Mouse (Mus musculus): Measurements from ENCODE around the gene Rbfox1. TPM values are rescaled to one million over a fixed set of nuclear protein-coding genes. Genes with fewer than 3 reads are reported as not detected.
A peak's percentile ranks its signal among the peaks of the same experiment; 100 is the strongest.

The Rbfox1 gene
- total and polyA plus RNA-seq, 3 experiments = 31.6 to 58.1 (median 52.9) TPM

- DNase-seq = peak; percentile 49 to 54
- no peaks in the 10 kb centered on the region for H3K79me2 ChIP-seq (replicated peaks; ENCODE audit: control insufficient read depth, insufficient read depth, low read length)
- H3K9ac ChIP-seq (ENCODE audit: low read depth, low read length) = no peak overlapping the region
- TF ChIP-seq EP300 (IDR thresholded peaks at IDR 0.05; ENCODE audit: insufficient read depth, low read depth, low read length) (0 out of 2 replicates have a peak, but pooled peaks have one; percentile 17), CTCF (IDR thresholded peaks at IDR 0.05) (peak; percentile 81), POLR2A (IDR thresholded peaks at IDR 0.05; ENCODE audit: insufficient read depth, low read depth, low read length) (no peak)
- H3K27ac ChIP-seq = no peak overlapping the region
- no peak overlapping the region for H3K4me3 ChIP-seq
- 30% methylated on average over 15 of the region's 15 CpGs for WGBS
- no peaks in the 10 kb centered on the region for H3K27me3 ChIP-seq (ENCODE audit: control insufficient read depth, insufficient read depth, low read length)
- H3K4me1 ChIP-seq (ENCODE audit: control insufficient read depth, insufficient read depth, low read length) = no peaks in the 10 kb centered on the region
- no peaks in the 10 kb centered on the region for H3K36me3 ChIP-seq (ENCODE audit: control insufficient read depth, insufficient read depth, low read length)
- intact Hi-C loops (cut with DNase I) = no loop called here
Measured at GRCm38 (mm10) chr16:6839299-6839995, 954.3 kb downstream of the Rbfox1 start.

GRCm38 (mm10) chr16:6840007-6840406 lies 954.9 kb downstream of the Rbfox1 start:
- no peak for TF ChIP-seq CTCF (IDR thresholded peaks at IDR 0.05)
- no peak for TF ChIP-seq EP300 (IDR thresholded peaks at IDR 0.05; ENCODE audit: insufficient read depth, low read depth, low read length)
- TF ChIP-seq POLR2A (IDR thresholded peaks at IDR 0.05; ENCODE audit: insufficient read depth, low read depth, low read length) = no peak
- Histone ChIP-seq H3K4me3 (no peak overlapping the region), H3K4me1 (ENCODE audit: control insufficient read depth, insufficient read depth, low read length) (no peaks in the 10 kb centered on the region), H3K79me2 (replicated peaks; ENCODE audit: control insufficient read depth, insufficient read depth, low read length) (no peaks in the 10 kb centered on the region), H3K36me3 (ENCODE audit: control insufficient read depth, insufficient read depth, low read length) (no peaks in the 10 kb centered on the region), H3K27ac (no peak overlapping the region), H3K27me3 (ENCODE audit: control insufficient read depth, insufficient read depth, low read length) (no peaks in the 10 kb centered on the region), H3K9ac (ENCODE audit: low read depth, low read length) (no peak overlapping the region)
- no peak for DNase-seq
- intact Hi-C loops (cut with DNase I) = no loop called here
- WGBS = 27% methylated on average over 3 of the region's 3 CpGs

DNA sequence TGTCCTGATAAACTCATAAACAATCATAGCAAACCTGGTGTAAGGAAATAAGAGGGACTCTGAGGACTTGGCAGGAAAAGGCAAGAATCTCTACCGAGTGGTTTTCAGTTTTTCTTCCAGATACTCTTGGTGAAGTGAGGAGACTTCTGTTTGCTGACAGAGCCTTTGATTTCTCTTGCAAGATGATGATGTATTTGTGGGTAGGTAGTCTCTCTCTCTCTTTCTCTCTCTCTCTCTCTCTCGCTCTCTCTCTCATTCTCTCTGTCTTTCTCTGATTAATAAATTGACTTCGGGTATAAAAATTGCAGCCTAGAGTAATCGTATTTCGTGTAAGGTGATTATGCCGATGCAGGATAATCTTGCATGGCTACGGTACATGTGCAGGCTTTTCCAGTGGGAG lies 955.3 kb downstream of the Rbfox1 start:
- 73% methylated on average over 7 of the region's 7 CpGs for WGBS
- intact Hi-C loops (cut with DNase I) = no loop called here
- Histone ChIP-seq H3K4me1 (ENCODE audit: control insufficient read depth, insufficient read depth, low read length) (no peaks in the 10 kb centered on the region), H3K79me2 (replicated peaks; ENCODE audit: control insufficient read depth, insufficient read depth, low read length) (no peaks in the 10 kb centered on the region), H3K9ac (ENCODE audit: low read depth, low read length) (no peak overlapping the region), H3K27ac (no peak overlapping the region), H3K4me3 (no peak overlapping the region), H3K36me3 (ENCODE audit: control insufficient read depth, insufficient read depth, low read length) (no peaks in the 10 kb centered on the region), H3K27me3 (ENCODE audit: control insufficient read depth, insufficient read depth, low read length) (no peaks in the 10 kb centered on the region)
- no peak for DNase-seq
- TF ChIP-seq POLR2A (IDR thresholded peaks at IDR 0.05; ENCODE audit: insufficient read depth, low read depth, low read length) (no peak), EP300 (IDR thresholded peaks at IDR 0.05; ENCODE audit: insufficient read depth, low read depth, low read length) (no peak), CTCF (IDR thresholded peaks at IDR 0.05) (no peak)

DNA sequence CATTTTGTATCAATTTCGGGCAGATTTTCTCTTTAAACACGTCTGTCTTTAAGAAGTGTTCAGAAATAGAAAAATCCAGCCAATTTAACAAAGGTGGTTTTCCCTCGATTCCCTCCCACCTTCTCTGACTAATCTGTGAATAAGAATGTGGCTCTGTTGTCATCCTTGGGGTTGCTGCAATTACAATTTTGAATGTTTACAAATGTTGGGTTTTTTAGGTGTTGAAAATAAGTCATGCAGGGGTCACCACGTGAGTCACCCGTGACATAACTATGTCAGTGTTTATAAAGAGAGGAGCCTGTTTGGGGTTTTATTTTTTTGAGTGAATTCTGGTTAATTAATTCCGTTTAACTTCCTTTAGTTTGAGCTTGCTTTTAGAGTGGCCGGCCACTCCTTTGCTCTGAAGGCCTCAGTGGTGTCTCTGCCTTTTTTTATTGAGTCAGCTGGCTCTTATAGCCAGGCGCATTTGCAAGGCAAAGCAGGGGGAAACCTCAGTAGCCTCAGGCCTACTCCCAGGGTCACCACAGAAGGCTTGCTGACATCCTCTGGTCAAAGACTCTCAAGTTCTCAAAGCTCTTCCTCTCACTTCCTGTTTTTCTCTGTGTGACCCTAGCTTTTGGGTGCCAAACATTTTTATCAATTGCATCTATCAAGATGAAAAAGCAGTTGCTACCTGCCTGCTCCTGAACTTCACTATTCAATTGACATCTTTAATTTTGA lies 957.1 kb downstream of the Rbfox1 start:
- WGBS = 75% methylated on average over 8 of the region's 8 CpGs
- TF ChIP-seq POLR2A (IDR thresholded peaks at IDR 0.05; ENCODE audit: insufficient read depth, low read depth, low read length) (no peak), CTCF (IDR thresholded peaks at IDR 0.05) (no peak), EP300 (IDR thresholded peaks at IDR 0.05; ENCODE audit: insufficient read depth, low read depth, low read length) (no peak)

GRCm38 (mm10) chr16:6844659-6845058 lies 959.5 kb downstream of the Rbfox1 start:
- no peaks in the 10 kb centered on the region for H3K27me3 ChIP-seq (ENCODE audit: control insufficient read depth, insufficient read depth, low read length)
- no peaks in the 10 kb centered on the region for H3K4me1 ChIP-seq (ENCODE audit: control insufficient read depth, insufficient read depth, low read length)
- H3K79me2 ChIP-seq (replicated peaks; ENCODE audit: control insufficient read depth, insufficient read depth, low read length) = no peaks in the 10 kb centered on the region
- no peak overlapping the region for H3K4me3 ChIP-seq
- H3K27ac ChIP-seq = no peak overlapping the region
- no peak for DNase-seq
- TF ChIP-seq EP300 (IDR thresholded peaks at IDR 0.05; ENCODE audit: insufficient read depth, low read depth, low read length) (no peak), POLR2A (IDR thresholded peaks at IDR 0.05; ENCODE audit: insufficient read depth, low read depth, low read length) (no peak)
- H3K9ac ChIP-seq (ENCODE audit: low read depth, low read length) = no peak overlapping the region
- WGBS = 31% methylated on average over 4 of the region's 4 CpGs
- intact Hi-C loops (cut with DNase I) = no loop called here
- no peaks in the 10 kb centered on the region for H3K36me3 ChIP-seq (ENCODE audit: control insufficient read depth, insufficient read depth, low read length)

More for the DNA sequence above, 957.1 kb downstream of the Rbfox1 start:
- Histone ChIP-seq H3K27ac (no peak overlapping the region), H3K79me2 (replicated peaks; ENCODE audit: control insufficient read depth, insufficient read depth, low read length) (no peaks in the 10 kb centered on the region), H3K4me1 (ENCODE audit: control insufficient read depth, insufficient read depth, low read length) (no peaks in the 10 kb centered on the region), H3K27me3 (ENCODE audit: control insufficient read depth, insufficient read depth, low read length) (no peaks in the 10 kb centered on the region), H3K9ac (ENCODE audit: low read depth, low read length) (no peak overlapping the region), H3K4me3 (no peak overlapping the region), H3K36me3 (ENCODE audit: control insufficient read depth, insufficient read depth, low read length) (no peaks in the 10 kb centered on the region)
- DNase-seq = no peak
- intact Hi-C loops (cut with DNase I) = no loop called here

- Histone ChIP-seq H3K4me3 (no peak overlapping the region), H3K27me3 (ENCODE audit: control insufficient read depth, insufficient read depth, low read length) (no peaks in the 10 kb centered on the region), H3K36me3 (ENCODE audit: control insufficient read depth, insufficient read depth, low read length) (no peaks in the 10 kb centered on the region), H3K27ac (no peak overlapping the region), H3K4me1 (ENCODE audit: control insufficient read depth, insufficient read depth, low read length) (no peaks in the 10 kb centered on the region), H3K9ac (ENCODE audit: low read depth, low read length) (no peak overlapping the region), H3K79me2 (replicated peaks; ENCODE audit: control insufficient read depth, insufficient read depth, low read length) (no peaks in the 10 kb centered on the region)
- TF ChIP-seq POLR2A (IDR thresholded peaks at IDR 0.05; ENCODE audit: insufficient read depth, low read depth, low read length) = no peak
- no peak for TF ChIP-seq EP300 (IDR thresholded peaks at IDR 0.05; ENCODE audit: insufficient read depth, low read depth, low read length)
- TF ChIP-seq CTCF (IDR thresholded peaks at IDR 0.05) = no peak
- WGBS = 82% methylated on average over 9 of the region's 9 CpGs
- no peak for DNase-seq
- intact Hi-C loops (cut with DNase I) = no loop called here
Measured at GRCm38 (mm10) chr16:6851393-6851792, 966.2 kb downstream of the Rbfox1 start.
